Mouse (Mus musculus) cerebellum, adult 2 months (tissue): ENCODE measurements around the gene Syt8.

Source experiments
- CTCF ChIP-seq: fragments of 200-500 bp; IDR thresholded peaks from 2 replicates; pipeline ENCODE4 v1.5.1; 2011; ENCODE audit warnings: low read depth, mild to moderate bottlenecking, control low read depth, low read length, moderate library complexity, borderline replicate concordance; ENCODE audit not compliant: insufficient read depth
- POLR2A ChIP-seq: fragments of 200-500 bp; IDR thresholded peaks from 2 replicates; pipeline ENCODE4 v1.6.1; 2011; ENCODE audit warnings: low read length, control low read depth, borderline replicate concordance; ENCODE audit not compliant: insufficient read depth

- no peak for TF ChIP-seq CTCF
- no peak for TF ChIP-seq POLR2A
Observed at GRCm38 (mm10) chr7:142400750-142401142, 33.9 kb upstream of the Syt8 start.
